Mouse (Mus musculus) ES-Bruce4 (cell line): ENCODE measurements around the gene Ptprm. TPM values are rescaled to one million over a fixed set of nuclear protein-coding genes. Genes with fewer than 3 reads are reported as not detected.

Experiments
- H3K27ac ChIP-seq: 2 replicates; pipeline ENCODE4 v1.5.1; 2012; ENCODE audit warnings: low read length, inconsistent platforms; ENCODE audit not compliant: insufficient read depth
- H3K27me3 ChIP-seq: 2 replicates; pipeline ENCODE4 v1.6.1; 2012; ENCODE audit warnings: mild to moderate bottlenecking, low read length, inconsistent platforms; ENCODE audit not compliant: control insufficient read depth, poor library complexity, insufficient read depth, severe bottlenecking
- H3K36me3 ChIP-seq: 2 replicates; pipeline ENCODE4 v1.6.1; 2012; ENCODE audit warnings: inconsistent platforms, mild to moderate bottlenecking, low read length, moderate library complexity; ENCODE audit not compliant: control insufficient read depth, poor library complexity, insufficient read depth, severe bottlenecking
- H3K4me1 ChIP-seq: one replicate; pipeline ENCODE4 v1.8.1; 2011; ENCODE audit warnings: low read length; ENCODE audit not compliant: control insufficient read depth, insufficient read depth
- H3K4me3 ChIP-seq: 2 replicates; pipeline ENCODE4 v1.5.1; 2011; ENCODE audit warnings: low read depth, mild to moderate bottlenecking, low read length
- H3K9ac ChIP-seq: 2 replicates; pipeline ENCODE4 v1.6.1; 2012; ENCODE audit warnings: low read depth, mild to moderate bottlenecking, inconsistent platforms; ENCODE audit not compliant: poor library complexity, severe bottlenecking
- H3K9me3 ChIP-seq: replicated peaks from 2 replicates; pipeline ENCODE4 v1.6.1; 2012; ENCODE audit warnings: mild to moderate bottlenecking, low read length, inconsistent platforms; ENCODE audit not compliant: control insufficient read depth, poor library complexity, insufficient read depth, severe bottlenecking
- CTCF ChIP-seq: IDR thresholded peaks from one replicate; pipeline ENCODE4 v1.8.1; 2011; ENCODE audit warnings: low read depth, low read length
- EP300 ChIP-seq: IDR thresholded peaks from 2 replicates; pipeline ENCODE4 v1.6.1; 2011; ENCODE audit warnings: low read depth, low read length; ENCODE audit not compliant: insufficient read depth
- POLR2A ChIP-seq: IDR thresholded peaks from one replicate; pipeline ENCODE4 v1.8.1; 2011; ENCODE audit warnings: low read length; ENCODE audit not compliant: insufficient read depth
- polyA plus RNA-seq: library from polyadenylated mRNA; stranded (reverse); fragments of >200 nt; gene quantifications from 2 replicates; pipeline ENCODE4 v1.2.4, GENCODE M21; 2011; ENCODE audit warnings: low read depth; ENCODE audit not compliant: missing spikeins, insufficient read depth, insufficient read length

Gene Ptprm
- polyA plus RNA-seq, 1 experiment = 10.8 TPM

DNA sequence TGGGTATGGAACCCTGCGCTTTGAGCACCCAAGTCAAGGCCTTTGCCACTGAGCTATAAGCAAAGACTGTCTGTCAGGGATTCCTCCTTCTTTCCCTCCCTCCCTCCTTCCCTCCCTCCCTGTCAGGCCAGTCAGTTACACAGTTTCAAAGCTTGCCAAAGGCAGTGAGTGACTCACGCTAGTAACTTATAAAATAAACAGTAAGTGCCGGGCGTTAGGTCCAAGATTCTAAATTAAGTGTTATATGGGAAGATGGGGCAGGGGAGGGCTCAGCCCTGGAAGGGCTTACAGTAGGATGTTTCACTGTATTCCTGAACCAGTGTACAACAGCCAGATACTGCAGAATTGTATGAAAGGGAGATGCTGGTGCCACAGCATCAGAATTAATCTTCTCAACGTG, 2.8 kb downstream of the Ptprm start:
- TF ChIP-seq CTCF = no peak
- TF ChIP-seq EP300 = no peak
- TF ChIP-seq POLR2A = no peak
- H3K4me3 ChIP-seq = no peak overlapping the region
- no peaks in the 10 kb centered on the region for H3K36me3 ChIP-seq
- peaks cover 13% of the 10 kb centered on the region for H3K27me3 ChIP-seq
- H3K4me1 ChIP-seq = no peaks in the 10 kb centered on the region
- H3K27ac ChIP-seq = no peak overlapping the region
- no peaks in the 10 kb centered on the region for H3K9me3 ChIP-seq
- no peak overlapping the region for H3K9ac ChIP-seq

GRCm38 (mm10) chr17:67350536-67350935, 3.7 kb downstream of the Ptprm start:
- Histone ChIP-seq H3K27ac (no peak overlapping the region), H3K4me1 (no peaks in the 10 kb centered on the region), H3K36me3 (no peaks in the 10 kb centered on the region), H3K27me3 (peaks cover 13% of the 10 kb centered on the region), H3K4me3 (no peak overlapping the region), H3K9ac (no peak overlapping the region), H3K9me3 (no peaks in the 10 kb centered on the region)
- TF ChIP-seq EP300 (no peak), POLR2A (no peak), CTCF (no peak)

DNA sequence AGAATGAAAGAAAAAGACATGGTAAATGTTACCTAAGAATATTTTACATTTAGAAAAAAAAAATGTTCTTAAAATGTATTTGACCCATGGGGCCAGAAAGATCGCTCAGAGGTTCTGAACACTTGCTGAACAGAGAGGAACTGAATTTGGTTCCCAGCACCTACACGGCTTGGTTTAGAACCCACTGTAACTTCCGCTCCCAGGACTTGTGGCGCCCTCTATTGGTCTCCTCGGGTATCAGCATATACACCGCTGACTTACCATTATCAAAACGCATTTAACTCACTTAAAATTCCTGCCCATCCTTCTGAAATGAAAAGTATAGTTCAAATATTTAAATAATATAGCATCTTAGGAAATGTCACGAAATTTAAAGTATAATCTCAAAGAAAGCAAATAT, 4.7 kb downstream of the Ptprm start:
- Histone ChIP-seq H3K36me3 (no peaks in the 10 kb centered on the region), H3K27ac (no peak overlapping the region), H3K27me3 (peaks cover 13% of the 10 kb centered on the region), H3K4me3 (no peak overlapping the region), H3K9me3 (no peaks in the 10 kb centered on the region), H3K4me1 (no peaks in the 10 kb centered on the region), H3K9ac (no peak overlapping the region)
- no peak for TF ChIP-seq POLR2A
- no peak for TF ChIP-seq EP300
- TF ChIP-seq CTCF = peak; percentile 52

DNA sequence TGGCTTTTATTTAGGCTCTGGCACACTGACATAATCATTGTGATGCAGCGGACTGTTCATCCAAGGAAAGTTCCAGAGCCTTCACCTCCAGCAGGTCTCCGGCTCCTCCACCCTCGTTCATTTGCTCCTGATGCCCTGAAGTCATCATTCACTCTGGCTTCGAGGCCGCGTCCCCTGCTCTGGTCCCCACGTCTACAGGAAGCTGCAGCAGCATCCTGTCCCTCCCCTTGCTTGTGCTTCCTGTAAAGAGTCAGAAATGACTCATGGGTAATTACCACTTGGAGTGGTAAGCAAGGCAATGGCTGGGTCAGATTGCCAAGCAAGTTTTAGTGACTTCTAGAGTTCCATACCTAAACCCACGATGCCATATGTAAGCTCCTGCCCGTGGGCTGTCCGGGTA, 7.3 kb downstream of the Ptprm start:
- no peaks in the 10 kb centered on the region for H3K27me3 ChIP-seq
- no peak overlapping the region for H3K9ac ChIP-seq

DNA sequence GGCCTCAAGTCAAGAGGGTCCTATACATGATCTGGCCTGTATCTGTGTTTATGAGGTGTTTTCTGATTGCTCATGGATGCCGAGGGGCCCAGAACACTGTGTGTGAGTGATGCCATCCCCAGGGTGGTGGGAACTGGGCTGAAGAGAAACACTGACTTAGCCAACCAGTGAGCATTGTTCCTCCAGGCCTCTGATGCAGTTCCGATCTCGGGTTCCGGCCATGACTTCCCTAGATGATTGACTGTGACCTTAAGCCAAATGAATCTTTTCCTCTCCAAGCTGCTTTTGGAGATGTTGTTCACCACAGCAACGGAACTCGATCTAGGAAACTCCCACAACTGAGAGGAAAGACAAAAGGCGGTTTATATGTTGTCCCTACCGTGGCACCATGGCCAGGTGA, 9.1 kb downstream of the Ptprm start:
- TF ChIP-seq CTCF (no peak), POLR2A (no peak), EP300 (no peak)
- H3K9me3 ChIP-seq = no peaks in the 10 kb centered on the region
- H3K4me1 ChIP-seq = no peaks in the 10 kb centered on the region
- no peaks in the 10 kb centered on the region for H3K27me3 ChIP-seq
- no peak overlapping the region for H3K4me3 ChIP-seq
- no peak overlapping the region for H3K9ac ChIP-seq
- H3K27ac ChIP-seq = no peak overlapping the region
- no peaks in the 10 kb centered on the region for H3K36me3 ChIP-seq

More for the DNA sequence above, 7.3 kb downstream of the Ptprm start:
- no peak for TF ChIP-seq EP300
- no peak for TF ChIP-seq CTCF
- no peak for TF ChIP-seq POLR2A
- Histone ChIP-seq H3K4me1 (no peaks in the 10 kb centered on the region), H3K27ac (no peak overlapping the region), H3K4me3 (no peak overlapping the region), H3K9me3 (no peaks in the 10 kb centered on the region), H3K36me3 (no peaks in the 10 kb centered on the region)

DNA sequence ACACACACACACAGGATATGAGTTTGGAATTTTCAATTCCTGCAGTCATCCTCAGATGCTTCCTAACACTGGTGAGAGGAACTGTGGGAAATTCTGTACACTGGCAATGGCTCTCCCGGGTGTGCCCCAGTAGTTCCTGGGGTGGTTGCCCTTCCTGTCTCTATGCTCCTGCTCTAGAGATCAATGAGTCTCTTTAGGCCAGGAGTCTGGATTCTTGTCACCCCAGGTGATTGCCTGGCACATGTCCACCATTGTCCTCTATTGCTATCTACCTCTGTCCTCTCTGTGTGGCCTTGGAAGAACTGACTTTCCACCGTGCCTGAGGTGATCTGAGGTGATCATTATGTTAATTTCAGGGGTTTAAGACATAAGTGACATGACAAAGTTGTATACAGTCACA, 10.8 kb downstream of the Ptprm start:
- Histone ChIP-seq H3K27ac (no peak overlapping the region), H3K4me3 (no peak overlapping the region), H3K9ac (no peak overlapping the region), H3K9me3 (no peaks in the 10 kb centered on the region), H3K27me3 (no peaks in the 10 kb centered on the region), H3K36me3 (no peaks in the 10 kb centered on the region), H3K4me1 (no peaks in the 10 kb centered on the region)
- TF ChIP-seq CTCF = no peak
- TF ChIP-seq EP300 = no peak
- no peak for TF ChIP-seq POLR2A
